Mouse (Mus musculus) frontal cortex, adult (tissue): Measurements from ENCODE around the gene Rpgr.

Experiments
- ATAC-seq: cut with Nextera tagmentation; 2 replicates; pipeline ENCODE4 v1.9.2; 2017; ENCODE audit warnings: mild to moderate bottlenecking, moderate library complexity, mixed read lengths; ENCODE audit not compliant: low TSS enrichment

Rpgr gene

GRCm38 (mm10) chrX:10073966-10074365 lies 142.8 kb downstream of the Rpgr start:
- ATAC-seq: peak; percentile 91

DNA sequence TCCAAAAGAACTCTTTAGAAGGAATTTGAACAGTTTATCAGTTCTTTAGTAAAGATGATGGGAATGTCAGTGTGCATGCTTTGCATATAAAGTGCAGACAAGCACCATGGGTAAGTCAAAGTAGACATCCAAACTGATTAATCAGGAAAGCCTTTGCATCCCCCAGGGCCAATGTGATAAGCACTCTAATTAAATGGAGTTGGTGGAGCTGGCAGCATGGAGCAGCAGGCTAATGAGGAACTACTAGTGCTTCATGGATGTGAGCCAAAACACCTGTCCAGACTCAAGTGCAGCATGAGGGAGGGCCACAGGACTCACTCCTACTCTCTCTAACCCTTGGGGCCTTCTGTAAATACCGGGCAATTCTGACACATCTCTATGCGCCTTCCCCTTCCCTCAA lies 145.2 kb downstream of the Rpgr start:
- no peak for ATAC-seq

DNA sequence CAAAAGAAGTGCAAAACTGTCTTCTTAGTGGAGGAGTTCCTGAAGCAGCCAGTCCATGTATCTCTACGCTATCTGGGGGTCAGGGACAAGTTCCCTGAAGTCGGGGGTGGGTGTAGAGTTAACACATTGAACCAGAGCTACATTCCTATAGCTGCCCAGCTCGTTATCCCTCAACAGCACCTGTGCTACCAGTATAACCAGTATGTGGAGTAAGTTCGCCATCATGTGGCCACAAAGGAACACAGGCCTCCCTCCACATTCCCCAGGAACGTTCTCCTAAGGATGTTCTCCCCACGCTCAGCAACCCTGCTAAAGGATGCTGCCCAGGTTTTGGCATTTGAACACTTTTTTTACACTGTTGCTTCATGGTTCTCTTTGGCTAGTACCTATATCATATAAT lies 146.0 kb downstream of the Rpgr start:
- ATAC-seq: peak; percentile 98

DNA sequence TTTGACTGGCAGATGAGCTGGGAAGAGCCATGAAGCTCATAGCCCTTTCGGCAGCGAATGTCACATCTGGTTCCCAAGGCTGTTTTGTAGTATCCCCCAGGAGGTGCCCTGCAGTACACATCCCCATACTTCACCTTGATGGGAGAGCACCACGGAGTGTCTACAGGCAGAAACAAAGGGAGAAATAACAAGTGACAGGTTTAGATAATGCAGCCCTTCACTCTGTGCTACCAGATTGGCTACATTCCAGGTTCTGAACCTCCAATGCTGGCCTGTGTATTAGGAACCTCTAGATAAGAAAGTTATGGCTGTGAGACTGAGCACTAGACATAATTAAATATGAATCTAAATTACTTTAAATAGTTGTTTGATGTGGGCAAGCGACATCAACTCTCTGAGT lies 147.3 kb downstream of the Rpgr start:
- ATAC-seq: no peak

GRCm38 (mm10) chrX:10063781-10064180 lies 152.9 kb downstream of the Rpgr start:
- peak; percentile 70 for ATAC-seq

DNA sequence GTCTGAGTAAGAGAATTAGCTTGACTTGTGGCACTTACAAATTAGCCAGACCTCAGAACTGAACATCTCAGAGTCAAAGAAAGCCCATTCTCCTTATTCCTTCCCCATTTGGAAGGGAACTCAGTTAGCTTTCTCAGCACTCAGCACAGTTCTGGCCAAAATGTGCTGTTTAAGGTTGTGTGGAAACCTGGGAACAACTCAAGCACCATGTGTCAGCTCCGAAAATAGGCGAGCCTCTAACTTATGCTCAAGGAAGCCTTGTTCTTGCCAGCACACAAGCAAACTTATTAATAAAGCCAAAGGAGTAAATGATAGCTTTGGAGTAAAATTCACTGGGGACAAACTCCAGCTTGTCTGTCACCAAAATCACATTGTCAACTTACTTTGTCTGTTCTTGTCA lies 153.4 kb downstream of the Rpgr start:
- peak; percentile 65; the same call in 1 of the 2 replicates for ATAC-seq

DNA sequence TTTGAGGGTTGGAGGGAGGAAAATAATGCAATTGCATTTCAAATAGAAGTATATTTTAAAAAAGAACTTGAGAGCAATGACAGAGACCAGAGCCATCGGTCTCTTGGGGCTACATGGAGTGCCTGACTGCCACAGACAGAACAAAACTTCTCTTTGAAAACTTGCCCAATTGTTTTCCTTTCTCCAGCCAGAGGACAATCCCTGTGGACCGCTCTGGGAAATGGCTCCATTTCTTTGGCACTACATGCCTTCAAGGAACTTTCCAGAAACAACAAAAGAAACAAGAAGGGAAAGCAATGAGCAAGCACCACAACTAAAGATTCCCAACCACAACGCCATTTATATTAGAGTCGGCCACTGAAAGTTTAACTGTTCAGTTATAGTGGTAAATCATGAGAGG lies 154.5 kb downstream of the Rpgr start:
- ATAC-seq: no peak

GRCm38 (mm10) chrX:10034666-10035065 lies 182.1 kb downstream of the Rpgr start:
- ATAC-seq: no peak
